Mouse (Mus musculus) layer of hippocampus, adult 18-20 months (tissue): ENCODE measurements around the gene Tifa. TPM values are rescaled to one million over a fixed set of nuclear protein-coding genes. Genes with fewer than 3 reads are reported as not detected.
A peak's percentile ranks its signal among the peaks of the same experiment; 100 is the strongest.

Source experiments
- DNase-seq, 2 experiments: peaks; one replicate each; pipeline ENCODE4 v3.0.0; 2022; ENCODE audit warnings: low spot score in 2 of 2
- total RNA-seq, 2 experiments: library from RNA; stranded (reverse); gene quantifications; 2 replicates each; pipeline ENCODE4 v1.2.3; 2021

Gene Tifa
- total RNA-seq, 2 experiments from 2014 or later: 8.7 to 8.9 TPM

DNA sequence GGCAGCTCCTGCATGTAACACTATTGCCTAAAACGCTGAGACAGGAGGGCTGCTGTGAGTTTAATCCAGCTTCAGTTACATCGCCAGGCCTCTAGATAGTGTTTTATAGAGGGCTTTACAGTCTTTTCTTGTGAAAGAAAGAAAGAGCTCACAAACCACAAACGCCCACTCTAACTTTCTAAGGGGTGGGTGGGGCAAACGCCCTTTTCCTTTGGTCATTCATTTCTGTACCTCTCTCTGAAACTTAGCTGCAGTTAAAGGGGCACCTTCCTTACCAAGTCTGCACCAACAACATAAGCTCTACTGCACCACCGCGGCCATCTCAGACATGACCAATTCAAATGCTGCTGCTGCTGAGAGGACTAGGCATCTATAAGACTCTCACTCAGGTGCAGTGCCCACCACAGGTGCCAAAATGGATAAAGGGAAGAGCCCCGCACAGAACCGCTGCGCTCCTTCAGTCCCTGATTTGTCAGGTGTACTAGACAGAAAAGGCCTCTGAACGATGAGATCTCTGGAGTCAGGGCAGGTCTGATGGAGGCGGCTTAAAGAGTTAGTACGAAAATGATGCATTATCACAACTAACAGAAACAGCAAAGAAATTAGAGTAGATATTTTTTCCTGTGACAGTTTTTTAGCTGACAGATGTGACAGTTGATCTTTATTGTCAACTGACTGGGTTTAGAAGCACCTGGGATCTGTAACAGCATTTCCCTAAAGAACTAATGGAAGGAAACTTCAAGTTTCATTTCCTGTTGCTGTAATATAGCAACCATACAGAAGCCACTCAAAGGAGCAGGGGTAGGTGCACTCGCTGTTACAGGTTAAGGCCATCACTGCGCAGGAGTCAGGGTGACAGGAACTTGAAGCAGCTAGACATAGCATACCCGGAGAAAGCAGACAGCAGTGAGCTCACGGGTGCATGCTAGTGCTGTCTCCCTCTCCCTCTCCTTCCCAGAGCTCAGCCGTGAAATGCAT, 34.6 kb downstream of the Tifa start:
- no peak for DNase-seq

- DNase-seq: no peak
Observed at GRCm38 (mm10) chr3:127826503-127826902, 36.9 kb downstream of the Tifa start.

GRCm38 (mm10) chr3:127827123-127827522, 37.5 kb downstream of the Tifa start:
- DNase-seq: no peak

DNA sequence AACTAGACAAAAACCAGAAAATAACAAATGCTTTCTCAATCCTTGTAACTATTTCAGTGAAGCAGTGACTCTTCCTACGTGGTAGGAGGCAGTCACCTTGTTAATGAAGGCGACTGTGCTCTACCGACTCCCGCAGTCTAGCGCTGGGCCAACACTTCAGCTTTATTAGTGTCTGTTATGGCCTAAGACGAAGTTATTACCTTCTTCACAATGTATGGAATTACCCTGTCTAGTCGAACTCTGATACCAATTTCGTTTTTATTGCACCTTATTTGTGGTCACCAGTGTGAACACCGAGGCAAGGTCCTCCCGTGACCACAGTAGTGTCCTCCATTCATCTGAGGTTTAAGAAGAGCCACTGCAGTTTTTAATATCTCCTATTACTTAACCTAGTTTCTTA, 40.6 kb downstream of the Tifa start:
- DNase-seq: no peak

- no peak for DNase-seq
Observed at GRCm38 (mm10) chr3:127831079-127831478, 41.5 kb downstream of the Tifa start.

GRCm38 (mm10) chr3:127834040-127834439, 44.4 kb downstream of the Tifa start:
- DNase-seq: no peak

DNA sequence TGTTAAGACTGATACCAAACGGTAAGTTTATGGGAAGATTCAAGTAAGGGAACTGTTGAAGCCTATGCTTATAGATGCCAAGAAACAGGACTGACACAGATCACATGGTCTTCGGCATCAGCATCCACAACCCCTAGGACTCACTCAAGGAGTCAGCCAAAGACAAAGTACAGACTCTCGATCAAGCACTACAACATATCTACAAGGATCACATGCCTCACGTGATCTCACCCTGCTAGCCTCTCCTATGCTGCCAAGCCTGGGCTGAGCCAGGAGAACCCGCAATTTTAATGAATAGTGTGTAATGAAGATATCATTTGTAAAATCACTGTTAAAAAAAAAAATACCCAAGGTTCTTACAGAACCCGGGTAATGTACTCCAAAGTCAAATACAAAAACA, 46.0 kb downstream of the Tifa start:
- no peak for DNase-seq

GRCm38 (mm10) chr3:127836798-127837153, 47.2 kb downstream of the Tifa start:
- no peak for DNase-seq

- peak; percentile 94 to 98 for DNase-seq
Observed at GRCm38 (mm10) chr3:127837154-127837865, 47.7 kb downstream of the Tifa start, which contains the start of gene Ap1ar. Ap1ar (minus strand) TSS chr3:127837523.

GRCm38 (mm10) chr3:127837972-127838644, 48.5 kb downstream of the Tifa start:
- no peak for DNase-seq

DNA sequence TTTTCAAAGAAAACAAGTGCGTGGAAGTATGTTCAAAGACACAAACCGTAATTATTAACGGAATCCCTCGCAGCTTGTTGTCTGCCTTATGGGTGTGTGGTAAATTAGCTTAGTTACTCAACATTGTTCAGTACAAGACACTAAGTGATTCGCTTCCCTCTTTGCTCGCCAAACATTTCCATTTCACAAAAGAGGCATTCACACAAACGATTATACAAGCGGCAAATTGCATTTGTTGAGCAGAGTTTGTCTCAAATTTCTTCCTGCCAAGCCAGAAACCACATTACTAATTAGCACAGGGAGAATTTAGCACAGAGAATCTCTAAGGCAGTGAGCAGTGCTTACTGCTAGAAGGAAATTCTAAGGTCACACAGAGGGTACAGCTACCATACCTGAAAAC, 52.3 kb downstream of the Tifa start:
- peak in 1 of 2 experiments; percentile 30 for DNase-seq

DNA sequence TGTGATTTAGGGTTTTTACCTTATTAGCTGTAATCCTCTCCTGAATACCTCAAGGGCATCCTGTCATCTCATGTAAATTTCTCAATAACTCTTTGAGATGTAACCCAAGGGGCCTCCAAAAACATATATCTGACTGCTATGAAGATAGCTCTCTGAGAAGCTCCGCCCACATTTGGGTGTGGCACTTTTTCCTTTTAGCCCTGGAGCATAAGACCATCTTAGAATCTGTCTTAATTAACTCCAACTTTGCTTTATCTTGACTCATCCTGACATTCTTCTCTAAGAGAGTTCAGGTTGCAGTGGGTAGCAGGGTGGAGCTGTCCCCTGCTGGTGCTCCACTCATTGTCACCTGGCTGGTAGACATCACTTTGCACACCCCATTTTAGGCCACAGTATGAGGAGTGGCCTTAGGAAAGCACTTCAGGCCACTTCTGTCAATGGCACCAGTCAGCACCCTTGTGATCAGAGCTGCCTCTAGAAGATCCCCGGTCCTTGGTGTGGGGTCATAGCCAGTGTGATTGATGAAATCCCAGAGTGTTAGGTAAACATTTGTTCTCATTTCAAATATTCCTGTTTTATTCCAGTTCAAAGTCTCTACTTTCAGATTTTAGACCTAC, 53.8 kb downstream of the Tifa start:
- no peak for DNase-seq

DNA sequence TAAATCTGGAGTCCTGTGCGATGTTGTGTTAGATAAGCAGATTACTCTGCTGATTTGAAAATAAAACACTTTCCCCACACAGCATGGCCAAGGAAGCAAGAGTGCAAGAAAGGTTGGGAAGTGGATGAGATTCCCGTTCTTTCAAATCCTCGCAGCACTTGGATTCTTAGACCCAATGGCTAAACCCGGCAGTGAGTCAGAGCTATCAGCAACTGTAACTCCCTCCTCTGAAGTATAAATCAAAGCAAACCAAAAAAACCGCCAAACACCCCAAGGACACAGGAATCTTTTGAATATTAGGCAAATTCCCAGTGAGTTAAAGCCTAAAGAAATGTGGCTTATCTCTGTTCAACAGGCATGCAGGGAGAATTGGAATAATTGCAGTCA, 54.3 kb downstream of the Tifa start:
- DNase-seq: no peak

- DNase-seq: no peak
Observed at GRCm38 (mm10) chr3:127848088-127848808, 58.6 kb downstream of the Tifa start.

DNA sequence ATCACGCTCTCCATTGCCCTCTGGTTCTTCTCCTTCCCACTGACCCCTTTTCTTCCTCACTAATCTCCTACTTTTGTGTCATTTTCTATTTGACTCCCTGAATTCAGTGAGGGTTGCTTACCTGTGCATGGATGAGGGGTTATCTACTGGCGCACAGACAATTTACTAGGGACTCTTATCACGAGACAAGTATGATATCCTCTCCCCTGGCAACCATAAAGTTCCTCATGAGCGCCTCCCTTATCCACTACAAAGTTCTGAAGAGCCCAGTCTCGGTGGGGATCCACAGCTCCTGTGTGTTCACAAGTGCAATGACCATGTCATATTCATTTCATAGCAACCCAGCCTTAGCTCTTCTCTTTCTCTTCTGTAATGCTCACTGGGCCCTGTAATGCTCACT, 60.3 kb downstream of the Tifa start:
- DNase-seq: no peak

DNA sequence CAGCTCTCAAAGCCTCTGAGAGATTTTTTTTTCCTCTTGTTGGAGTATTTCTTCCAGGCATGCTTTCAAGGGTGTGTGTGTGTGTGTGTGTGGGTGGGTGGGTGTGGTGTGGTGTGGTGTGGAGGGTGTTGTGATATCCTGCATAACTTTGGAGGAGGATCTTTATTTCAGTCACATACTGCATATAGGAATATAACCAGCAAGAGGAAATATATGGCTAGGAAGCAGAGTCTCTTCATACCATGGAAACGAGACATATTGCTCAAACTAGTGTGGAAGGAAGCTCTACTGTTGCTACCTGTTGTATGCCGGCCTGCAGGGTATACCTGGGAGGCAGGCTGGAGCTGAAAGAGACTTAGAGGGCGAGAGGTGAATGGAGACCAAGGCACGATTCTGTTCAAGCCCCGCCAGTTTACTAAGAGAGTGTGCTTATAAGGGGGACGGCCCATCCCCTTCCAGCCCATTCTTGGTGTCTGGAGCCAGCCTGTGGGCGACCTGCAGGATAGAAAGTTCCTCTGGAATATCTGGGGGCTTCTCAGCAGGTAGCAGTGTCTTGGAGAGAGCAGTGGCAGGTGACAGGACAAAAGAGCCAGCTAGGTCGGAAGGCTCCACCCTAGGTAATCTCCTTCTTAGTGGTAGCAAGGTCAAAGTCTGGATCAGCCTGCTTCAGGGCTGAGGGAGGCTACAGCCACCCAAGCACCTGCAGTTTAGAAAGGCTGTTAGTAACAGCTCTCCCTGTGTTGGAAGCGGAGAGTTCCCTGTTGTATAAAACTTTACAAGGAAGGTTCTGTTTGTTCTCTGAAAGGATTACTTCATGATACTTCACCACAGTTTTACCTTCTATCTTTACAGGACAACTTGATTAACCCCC, 61.4 kb downstream of the Tifa start:
- DNase-seq: no peak

- DNase-seq: peak; percentile 35 to 60
Observed at GRCm38 (mm10) chr3:127852722-127853121, 63.1 kb downstream of the Tifa start.

DNA sequence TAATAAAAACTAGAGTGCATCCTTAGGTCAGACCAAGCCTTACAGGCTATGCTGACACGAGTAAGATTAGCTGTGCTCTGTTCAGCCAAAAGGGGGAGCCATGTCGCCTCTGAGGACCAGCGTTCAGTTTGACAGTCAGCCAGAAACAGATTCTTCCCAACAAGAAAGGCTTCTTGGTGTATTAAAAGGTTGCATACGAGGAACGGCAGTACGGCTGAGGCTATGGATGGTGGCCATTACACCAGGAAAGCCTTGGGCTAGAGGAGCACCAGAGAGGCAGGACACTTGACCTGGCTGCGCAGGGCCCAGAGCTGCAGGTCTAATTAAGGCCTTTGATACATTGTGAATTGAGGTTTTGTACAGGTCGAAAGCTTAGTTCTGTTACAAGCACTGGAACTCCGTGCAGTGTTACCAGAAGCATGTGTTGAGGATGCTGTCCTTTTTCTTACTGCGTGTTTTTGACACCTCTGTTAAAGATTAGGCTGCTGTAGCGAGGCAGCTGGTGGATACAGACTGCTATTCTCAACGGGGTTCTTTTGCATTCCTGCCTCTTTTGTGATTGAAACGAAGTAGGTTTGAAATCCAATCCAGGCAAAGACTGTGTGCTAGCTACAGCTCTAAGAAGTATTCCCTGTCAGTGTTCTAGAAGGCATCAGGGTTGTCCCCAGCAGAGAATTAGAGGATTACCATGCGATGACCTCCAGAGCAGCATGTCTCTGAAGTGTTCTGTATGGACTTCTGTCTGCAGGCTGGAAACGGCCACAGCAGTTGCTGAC, 64.0 kb downstream of the Tifa start:
- DNase-seq: peak; percentile 20 to 74

- DNase-seq: no peak
Observed at GRCm38 (mm10) chr3:127861340-127861739, 71.7 kb downstream of the Tifa start.
